Mouse (Mus musculus) frontal cortex, postnatal 10 days (tissue): ENCODE data around the gene Dock4.

ENCODE experiments used
- DNase-seq, 2 experiments: peaks; one replicate each; pipeline ENCODE4 v3.0.0; 2022; ENCODE audit warnings: low spot score in 2 of 2, mixed read lengths in 1 of 2

Dock4 gene

GRCm38 (mm10) chr12:40462693-40463235 is 17.0 kb downstream of the Dock4 start:
- DNase-seq = no peak

GRCm38 (mm10) chr12:40463828-40464227 is 18.1 kb downstream of the Dock4 start:
- DNase-seq = no peak

DNA sequence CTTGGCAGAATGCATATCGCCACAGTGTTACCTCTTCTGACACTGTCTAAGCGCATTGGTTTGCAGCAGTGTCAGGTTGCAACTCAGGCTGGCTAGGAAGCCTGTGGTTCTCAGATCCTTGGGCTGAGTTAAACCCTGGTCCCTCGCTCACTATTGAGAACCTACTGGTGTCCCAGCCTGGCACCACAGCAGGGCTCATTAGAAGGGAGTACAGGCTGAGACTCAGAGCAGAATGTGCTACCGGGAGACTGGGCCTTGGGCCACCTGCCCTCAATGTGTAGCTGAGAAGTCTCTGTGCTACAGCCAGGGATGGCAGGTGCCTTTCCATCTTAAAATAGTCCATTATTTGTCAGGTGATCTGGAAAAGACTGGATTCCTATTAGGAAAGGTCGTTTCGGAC is 18.5 kb downstream of the Dock4 start:
- DNase-seq = peak in 1 of 2 experiments; percentile 63

GRCm38 (mm10) chr12:40468235-40468634 is 22.5 kb downstream of the Dock4 start:
- DNase-seq = peak in 1 of 2 experiments; percentile 48

DNA sequence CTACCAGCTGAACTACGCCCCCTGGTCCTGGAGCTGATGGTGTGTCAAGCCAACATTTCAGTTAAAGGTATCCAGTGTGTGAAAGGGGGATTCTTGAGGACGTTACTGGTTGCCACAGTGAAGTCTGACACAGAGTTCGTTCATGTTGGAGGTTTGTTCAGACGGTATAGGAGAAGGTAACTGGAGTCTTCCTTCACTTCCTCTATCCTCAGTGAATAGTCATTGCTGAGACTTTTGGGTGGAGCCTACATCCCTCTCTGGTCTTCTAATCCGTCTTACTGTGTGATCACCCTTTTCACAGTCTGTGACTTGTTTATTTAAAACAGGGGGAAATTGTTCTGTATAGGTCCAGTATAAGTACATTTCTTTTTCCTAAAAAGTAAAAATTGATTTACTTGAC is 23.3 kb downstream of the Dock4 start:
- DNase-seq = no peak

DNA sequence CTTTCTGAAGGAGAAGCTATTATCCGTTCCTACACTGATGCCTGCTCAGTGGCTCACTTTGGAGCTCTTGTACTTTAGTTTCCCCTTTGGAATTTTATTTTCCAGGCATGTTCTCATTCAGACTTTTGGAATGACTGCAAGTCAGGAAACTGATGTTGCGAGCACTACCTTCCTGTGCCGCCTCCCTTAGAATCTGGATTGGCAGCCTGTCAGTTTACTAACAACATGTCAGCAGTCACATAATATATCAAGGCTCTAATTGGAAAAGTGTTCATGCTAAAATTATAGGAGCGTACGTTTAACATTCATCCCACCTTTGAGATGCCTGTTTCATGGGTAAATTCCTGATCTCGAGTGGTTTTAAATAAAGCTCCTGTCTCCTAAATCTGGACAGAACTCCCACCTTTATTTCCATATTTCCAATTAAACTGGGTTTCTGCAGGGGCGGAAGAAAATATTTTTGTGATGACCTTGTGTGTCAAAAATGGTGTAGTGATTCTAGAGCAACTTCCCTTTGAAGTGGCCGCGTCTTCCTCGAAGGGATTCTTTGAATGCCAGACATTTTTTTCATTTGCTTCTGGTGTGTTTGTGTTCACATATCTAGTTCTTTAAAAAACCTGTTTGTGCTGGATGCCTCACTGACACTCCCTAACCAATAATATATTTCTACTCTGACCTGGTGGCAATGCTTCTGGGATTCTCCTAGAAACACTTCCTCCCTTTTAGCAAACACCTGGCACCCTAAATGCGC is 26.1 kb downstream of the Dock4 start:
- DNase-seq = no peak

DNA sequence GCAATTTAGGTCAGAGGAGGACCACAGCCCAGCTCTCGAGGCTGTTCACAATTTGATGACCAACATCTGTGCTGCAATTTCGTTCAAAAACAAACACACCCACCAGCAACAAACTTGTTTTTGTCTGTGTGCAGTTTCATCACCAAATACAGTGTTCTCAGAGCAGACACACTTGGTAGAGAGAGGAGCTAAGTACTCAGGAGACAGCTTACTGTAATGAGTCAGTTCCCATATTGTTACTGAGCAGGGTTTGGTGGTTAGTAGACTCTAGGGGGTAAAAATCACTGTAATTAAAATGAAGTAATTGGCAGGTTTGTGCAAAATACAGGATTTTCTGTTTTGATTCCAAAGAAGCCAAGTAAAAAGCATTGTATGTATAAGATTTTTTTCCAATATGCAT is 28.0 kb downstream of the Dock4 start:
- no peak for DNase-seq

- no peak for DNase-seq
Observed at GRCm38 (mm10) chr12:40477621-40478452, 32.1 kb downstream of the Dock4 start.

- DNase-seq = no peak
Observed at GRCm38 (mm10) chr12:40484224-40484623, 38.5 kb downstream of the Dock4 start.

DNA sequence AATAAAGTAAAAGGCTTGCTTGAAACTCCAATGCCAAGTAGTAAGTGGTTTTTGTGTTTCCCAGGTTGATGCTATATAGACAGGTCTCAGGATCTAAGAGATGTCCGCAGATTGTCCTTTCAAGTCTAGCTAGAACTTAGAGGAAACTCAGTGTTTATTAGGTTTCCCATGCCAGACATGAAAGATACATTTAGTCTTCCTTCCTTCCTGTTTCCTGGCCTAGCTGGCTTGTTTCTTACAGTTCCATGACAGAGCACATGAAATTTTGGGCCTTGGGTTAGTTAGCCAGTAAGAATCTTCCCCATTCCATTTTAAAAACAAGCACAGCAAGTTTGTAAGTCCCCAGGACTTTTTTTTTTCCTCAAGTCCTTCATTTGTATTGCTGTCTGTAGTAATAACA is 39.5 kb downstream of the Dock4 start:
- DNase-seq = no peak

- no peak for DNase-seq
Observed at GRCm38 (mm10) chr12:40486047-40486837, 40.5 kb downstream of the Dock4 start.

DNA sequence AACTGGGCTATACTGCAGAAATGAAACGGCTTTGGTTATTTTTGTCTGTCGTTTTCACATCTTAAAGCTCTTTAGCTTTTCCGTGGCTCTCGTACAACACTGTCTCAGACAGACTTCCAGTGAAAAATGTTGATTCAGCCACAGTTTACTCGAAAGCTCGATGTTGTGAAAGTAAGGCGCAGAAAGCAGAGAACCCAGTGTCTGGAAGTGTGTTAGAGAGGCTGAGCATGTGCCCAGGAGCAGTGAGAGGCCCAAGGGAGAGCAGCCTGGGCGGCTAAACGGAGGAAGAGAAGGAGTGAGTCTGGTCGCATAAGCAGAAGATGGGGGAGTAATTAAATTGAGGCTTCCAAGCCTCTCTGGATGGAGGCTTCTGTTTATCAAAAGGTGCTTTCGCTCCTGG is 50.6 kb downstream of the Dock4 start:
- DNase-seq = no peak

GRCm38 (mm10) chr12:40497806-40498205 is 52.1 kb downstream of the Dock4 start:
- no peak for DNase-seq

DNA sequence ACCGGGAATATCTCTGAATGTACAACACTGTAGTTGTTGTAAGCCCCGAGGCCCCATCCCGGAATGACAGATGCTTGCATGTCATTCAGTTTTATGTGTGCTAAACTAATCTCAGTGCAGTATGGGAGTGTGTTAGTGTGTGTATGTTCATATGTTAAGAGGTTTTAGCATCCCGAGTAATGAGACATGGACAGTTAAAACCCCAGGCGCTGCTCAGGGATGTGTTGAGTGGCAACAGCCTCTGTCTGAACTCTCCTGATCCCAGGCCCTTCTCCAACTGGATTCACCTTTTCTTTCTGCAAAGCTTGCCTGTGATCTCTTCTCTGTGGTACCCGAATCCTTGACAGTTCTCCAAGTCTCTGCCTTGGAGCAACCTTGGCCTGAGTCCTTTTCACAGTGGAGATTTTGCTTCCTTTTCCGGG is 52.5 kb downstream of the Dock4 start:
- DNase-seq = no peak

DNA sequence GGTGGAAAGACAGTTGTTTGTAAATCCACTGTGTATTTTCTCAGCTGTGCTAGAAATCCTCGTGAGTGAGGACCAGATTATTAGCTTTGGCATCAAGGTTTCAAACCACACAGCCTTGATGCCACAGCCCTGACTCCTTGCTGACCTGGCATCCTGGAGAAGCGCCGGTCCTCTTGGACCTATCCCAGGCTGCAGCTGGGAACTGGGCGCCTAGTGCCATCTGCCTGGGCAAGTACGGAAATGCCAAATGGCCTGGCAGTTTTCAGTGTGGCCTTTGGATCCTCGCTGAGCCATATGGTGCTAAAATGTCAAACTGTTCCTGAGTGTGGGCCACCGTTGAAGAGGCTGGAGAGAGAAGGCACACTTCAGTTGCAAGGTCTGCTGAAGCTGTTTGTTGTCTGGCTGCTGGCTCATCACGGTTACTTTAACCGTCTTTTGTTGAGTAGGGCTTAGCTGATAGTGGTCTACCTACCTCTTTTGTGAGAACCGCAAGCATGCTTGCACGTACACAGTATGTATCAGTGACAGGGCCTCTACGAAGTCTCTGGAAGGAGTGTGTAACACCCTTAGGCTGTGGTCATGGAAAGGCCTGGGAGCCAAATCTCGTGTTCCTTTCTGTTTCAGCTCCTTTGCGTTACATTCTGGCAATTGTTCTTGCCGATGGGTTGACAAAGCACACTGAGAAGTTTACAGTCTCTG is 53.3 kb downstream of the Dock4 start:
- no peak for DNase-seq

GRCm38 (mm10) chr12:40499627-40500329 is 54.0 kb downstream of the Dock4 start:
- no peak for DNase-seq

GRCm38 (mm10) chr12:40501141-40501540 is 55.4 kb downstream of the Dock4 start:
- DNase-seq = no peak

- no peak for DNase-seq
Observed at GRCm38 (mm10) chr12:40503520-40503919, 57.8 kb downstream of the Dock4 start.

DNA sequence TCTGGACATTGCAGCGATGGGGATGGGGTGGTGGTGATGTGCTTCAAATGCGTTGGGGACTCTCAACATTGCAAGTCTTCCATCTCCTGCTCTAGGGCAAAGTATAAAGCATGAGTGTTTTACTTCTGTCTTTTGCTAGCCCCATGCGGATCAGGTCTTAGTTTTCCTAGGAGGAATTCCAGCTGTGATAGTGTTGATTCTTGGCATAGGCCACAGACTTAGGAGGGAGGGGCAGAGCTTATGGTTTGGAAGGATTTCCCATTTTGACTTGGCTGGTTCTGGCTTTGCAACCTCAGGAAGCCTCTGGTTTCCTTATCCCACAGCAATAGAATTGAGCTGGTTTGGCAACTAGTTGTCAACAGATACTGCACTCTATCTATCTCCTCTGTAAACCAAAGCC is 58.9 kb downstream of the Dock4 start:
- no peak for DNase-seq

DNA sequence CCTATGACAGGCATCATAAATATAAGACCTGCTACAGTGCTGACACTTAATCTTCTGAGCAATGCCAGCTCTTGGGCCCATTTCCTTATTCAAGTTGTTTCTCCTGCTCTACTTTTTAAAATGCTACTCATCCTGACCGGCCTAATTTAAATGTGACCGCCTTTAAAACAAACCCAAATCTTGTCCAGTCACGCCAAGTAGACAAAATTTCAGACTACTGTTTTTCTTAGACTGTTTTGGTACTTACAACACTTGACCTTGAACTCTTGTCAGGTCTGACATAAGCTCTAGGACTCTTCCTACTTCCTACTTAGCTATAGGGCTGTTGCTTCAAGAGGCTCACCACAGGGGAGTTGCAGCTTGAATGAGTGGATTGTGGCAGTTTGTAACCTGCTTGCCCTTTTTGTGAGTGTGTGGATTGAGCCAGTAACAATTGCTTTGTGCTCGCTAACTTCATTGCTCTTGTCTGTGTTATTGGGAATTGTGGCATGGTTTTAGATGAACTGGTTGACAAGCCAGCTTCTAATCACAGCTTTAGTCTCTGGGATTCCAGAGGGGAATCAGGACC is 62.2 kb downstream of the Dock4 start:
- no peak for DNase-seq
